Mouse (Mus musculus): ENCODE results near the gene Setdb2.

Setdb2 gene

GRCm38 (mm10) chr14:59366386-59367105, 74.1 kb downstream of the Setdb2 start:
- no peak for DNase-seq

DNA sequence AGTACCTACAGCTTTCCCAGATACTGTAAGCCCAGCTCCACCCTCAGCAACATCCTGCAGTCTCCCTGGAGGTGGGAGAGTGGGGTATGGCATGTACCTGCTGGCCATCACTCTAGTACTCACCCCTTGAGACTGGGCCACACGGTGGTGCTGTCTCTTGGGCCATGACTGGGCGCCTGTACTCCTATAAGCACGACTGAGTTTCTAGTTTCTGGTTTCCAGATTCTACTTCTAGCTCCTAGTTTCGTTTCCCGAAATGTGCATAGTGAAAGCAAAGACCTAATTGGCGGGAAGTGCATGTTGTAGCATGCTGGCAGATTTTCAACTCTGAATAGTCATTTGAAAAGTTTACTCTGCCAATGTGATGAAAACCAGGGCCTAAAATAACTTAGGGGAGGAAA, 75.4 kb downstream of the Setdb2 start, which contains the start of gene Phf11d:
Gene Phf11d (minus strand): TSS at position 227 of the 401 bp plus-strand sequence.
- no peak for DNase-seq

Data from cerebellum, adult 9-11 months (tissue).